Comparison of ENCODE assay signal across 23 mouse cellular contexts in genomic region chr10:88796939-88797338, GRCm38 (mm10). TPM values are rescaled to one million over a fixed set of nuclear protein-coding genes. Genes with fewer than 3 reads are reported as not detected.
DNase-seq lines count a peak whose midpoint lies in the region; ATAC-seq and TF ChIP-seq lines count a peak whose summit lies in the region.
"Had no signal": no experiment of that assay in that cellular context is flagged by ENCODE, and none has a peak within 500 bp of the region (broad histone marks: within the 10 kb centered on the region; RNA-seq: fewer than 3 reads in every experiment).

No protein-coding gene starts in this region.

- no peaks in the 10 kb centered on the region for H3K9me3 ChIP-seq in midbrain, embryonic 11.5 days (ENCODE audit: control insufficient read depth, low read length)
- no peaks in the 10 kb centered on the region for H3K9me3 ChIP-seq in midbrain, embryonic 16.5 days (replicated peaks; ENCODE audit: control insufficient read depth, low read length, poor library complexity, severe bottlenecking)
- H3K9me3 ChIP-seq in intestine, postnatal 0 days (ENCODE audit: control insufficient read depth) = no peaks in the 10 kb centered on the region
- H3K9me3 ChIP-seq in stomach, embryonic 16.5 days (replicated peaks; ENCODE audit: control insufficient read depth, low read length) = no peaks in the 10 kb centered on the region
- H3K9me3 ChIP-seq: embryonic facial prominence, embryonic 13.5 days; forebrain, embryonic 12.5 days; G1E; heart, embryonic 15.5 days; hindbrain, embryonic 10.5 days had no signal

- no peak overlapping the region for H3K4me2 ChIP-seq in midbrain, embryonic 11.5 days
- H3K4me2 ChIP-seq in midbrain, embryonic 16.5 days (ENCODE audit: low read length) = no peak overlapping the region
- H3K4me2 ChIP-seq in intestine, postnatal 0 days (replicated peaks; ENCODE audit: low read depth) = no peak overlapping the region
- H3K4me2 ChIP-seq in stomach, embryonic 16.5 days (ENCODE audit: low read depth, low read length) = no peak overlapping the region
- H3K4me2 ChIP-seq: embryonic facial prominence, embryonic 13.5 days; forebrain, embryonic 12.5 days; heart, embryonic 11.5 days; heart, embryonic 15.5 days; hindbrain, embryonic 14.5 days had no signal

- H3K27me3 ChIP-seq in midbrain, embryonic 11.5 days (ENCODE audit: control insufficient read depth, insufficient read depth, low read length) = no peaks in the 10 kb centered on the region
- H3K27me3 ChIP-seq in midbrain, embryonic 16.5 days (ENCODE audit: control insufficient read depth, insufficient read depth, low read depth, low read length) = no peaks in the 10 kb centered on the region
- H3K27me3 ChIP-seq in intestine, postnatal 0 days (replicated peaks; ENCODE audit: control insufficient read depth, insufficient read depth, low read length) = no peaks in the 10 kb centered on the region
- H3K27me3 ChIP-seq in stomach, embryonic 16.5 days (ENCODE audit: control insufficient read depth, insufficient read depth, low read length) = no peaks in the 10 kb centered on the region
- H3K27me3 ChIP-seq: embryonic facial prominence, embryonic 13.5 days; forebrain, embryonic 12.5 days; heart, embryonic 15.5 days had no signal

- no peaks in the 10 kb centered on the region for H3K4me1 ChIP-seq in midbrain, embryonic 11.5 days (ENCODE audit: control insufficient read depth, insufficient read depth, low read length)
- H3K4me1 ChIP-seq in midbrain, embryonic 16.5 days (ENCODE audit: control insufficient read depth, insufficient read depth, low read length) = no peaks in the 10 kb centered on the region
- no peaks in the 10 kb centered on the region for H3K4me1 ChIP-seq in intestine, postnatal 0 days (replicated peaks; ENCODE audit: control insufficient read depth, insufficient read depth, low read length)
- no peaks in the 10 kb centered on the region for H3K4me1 ChIP-seq in stomach, embryonic 16.5 days (ENCODE audit: control insufficient read depth, insufficient read depth, low read length)
- H3K4me1 ChIP-seq: embryonic facial prominence, embryonic 13.5 days; forebrain, embryonic 12.5 days; heart, embryonic 15.5 days; hindbrain, embryonic 10.5 days had no signal

- H3K27ac ChIP-seq in midbrain, embryonic 11.5 days (ENCODE audit: low read depth, low read length) = no peak overlapping the region
- no peak overlapping the region for H3K27ac ChIP-seq in midbrain, embryonic 16.5 days (ENCODE audit: low read length)
- H3K27ac ChIP-seq in intestine, postnatal 0 days (ENCODE audit: low read depth, low read length) = 0 out of 2 replicates have a peak overlapping the region, but pooled peaks have one; percentile 35
- H3K27ac ChIP-seq in stomach, embryonic 16.5 days (ENCODE audit: low read length) = no peak overlapping the region
- H3K27ac ChIP-seq: embryonic facial prominence, embryonic 13.5 days; forebrain, embryonic 12.5 days; heart, embryonic 15.5 days; hindbrain, embryonic 10.5 days; hindbrain, embryonic 14.5 days had no signal

- TF ChIP-seq CTCF in intestine, postnatal 0 days (IDR thresholded peaks at IDR 0.05; ENCODE audit: low read depth) = no peak

- ATAC-seq in midbrain, embryonic 11.5 days (ENCODE audit: low FRiP score) = no peak
- no peak for ATAC-seq in midbrain, embryonic 16.5 days
- ATAC-seq in intestine, postnatal 0 days = peak; percentile 88
- peak; percentile 53; the same call in 1 of the 2 replicates for ATAC-seq in stomach, embryonic 16.5 days (ENCODE audit: insufficient read depth, low FRiP score)
- ATAC-seq: CD4-positive, CD25-positive, alpha-beta regulatory T cell, adult 4 months; forebrain, embryonic 16.5 days had no signal

- no peak overlapping the region for H3K9ac ChIP-seq in midbrain, embryonic 11.5 days (ENCODE audit: low read length)
- H3K9ac ChIP-seq in midbrain, embryonic 16.5 days (ENCODE audit: low read depth, low read length) = no peak overlapping the region
- H3K9ac ChIP-seq in intestine, postnatal 0 days (ENCODE audit: low read depth, low read length) = no peak overlapping the region
- no peak overlapping the region for H3K9ac ChIP-seq in stomach, embryonic 16.5 days (ENCODE audit: low read length)
- H3K9ac ChIP-seq: embryonic facial prominence, embryonic 13.5 days; forebrain, embryonic 12.5 days; heart, embryonic 15.5 days; hindbrain, embryonic 14.5 days had no signal

- no peak overlapping the region for H3K4me3 ChIP-seq in midbrain, embryonic 11.5 days (ENCODE audit: low read depth, low read length)
- H3K4me3 ChIP-seq in midbrain, embryonic 16.5 days (ENCODE audit: low read depth, low read length) = no peak overlapping the region
- H3K4me3 ChIP-seq in intestine, postnatal 0 days (ENCODE audit: low read depth, low read length) = no peak overlapping the region
- H3K4me3 ChIP-seq in stomach, embryonic 16.5 days (replicated peaks; ENCODE audit: low read length) = no peak overlapping the region
- H3K4me3 ChIP-seq: embryonic facial prominence, embryonic 13.5 days; forebrain, embryonic 12.5 days; heart, embryonic 15.5 days; hindbrain, embryonic 10.5 days had no signal

- H3K36me3 ChIP-seq in midbrain, embryonic 11.5 days (ENCODE audit: control insufficient read depth, insufficient read depth, low read length) = 0 out of 2 replicates have a peak, but pooled peaks cover 5% of the 10 kb centered on the region
- peaks cover 16% of the 10 kb centered on the region for H3K36me3 ChIP-seq in midbrain, embryonic 16.5 days (ENCODE audit: control insufficient read depth, insufficient read depth, low read length)
- peaks cover 43% of the 10 kb centered on the region for H3K36me3 ChIP-seq in intestine, postnatal 0 days (ENCODE audit: control insufficient read depth, insufficient read depth)
- H3K36me3 ChIP-seq in stomach, embryonic 16.5 days (ENCODE audit: control insufficient read depth, insufficient read depth, low read length) = peaks cover 4% of the 10 kb centered on the region; the same call in 1 of the 2 replicates

- DNase-seq in midbrain, embryonic 11.5 days (ENCODE audit: low spot score, missing footprints) = peak; percentile 53
- no peak for DNase-seq in layer of hippocampus, adult 18-20 months (ENCODE audit: low spot score in 2 of 2)
- no peak for DNase-seq in urinary bladder, postnatal 10 days (ENCODE audit: low spot score)
- no peak for DNase-seq in cerebellum, adult 9-11 months
- DNase-seq: adrenal gland, postnatal 10 days; cerebellum, adult 11-12 months; cerebellum, adult 9-10 months; cerebellum, postnatal 36 days; gastrocnemius, postnatal 10 days; heart, adult 18-20 months; heart, postnatal 14 days had no signal

- WGBS in midbrain, embryonic 11.5 days = 85% methylated on average over 4 of the region's 4 CpGs
- 87% methylated on average over 4 of the region's 4 CpGs for WGBS in midbrain, embryonic 16.5 days
- 43% methylated on average over 4 of the region's 4 CpGs for WGBS in intestine, postnatal 0 days
- 63% methylated on average over 4 of the region's 4 CpGs for WGBS in stomach, embryonic 16.5 days

RNA-seq across cellular contexts. Expression of gene Utp20, which starts 29.7 kb away (rescaled TPM):
- polyA plus RNA-seq in midbrain, embryonic 11.5 days (2014; fragmentation: Nextera tagmentation; extraction: Ambion mirVana) = 17.6 and 22.8 TPM in 2 replicates
- 8.0 and 10.9 TPM in 2 replicates for polyA plus RNA-seq in midbrain, embryonic 16.5 days (2015; fragmentation: Nextera tagmentation; extraction: Ambion mirVana)
- polyA plus RNA-seq in intestine, postnatal 0 days (2015; fragmentation: Nextera tagmentation; extraction: Ambion mirVana) = 4.6 and 5.1 TPM in 2 replicates
- 13.4 and 14.6 TPM in 2 replicates for polyA plus RNA-seq in stomach, embryonic 16.5 days (2015; fragmentation: Nextera tagmentation; extraction: Ambion mirVana)
- 10 to 100 TPM; 18.9 to 20.0 TPM for total RNA-seq in layer of hippocampus, adult 18-20 months (2021)

Comparison
In these comparisons a context has a peak if more than half of its experiments do, and no peak if none do; other contexts are left out.
1. ATAC-seq: peak in intestine, postnatal 0 days (single experiment) and stomach, embryonic 16.5 days (single experiment); none in midbrain, embryonic 11.5 days (single experiment) and midbrain, embryonic 16.5 days (single experiment).